Mouse (Mus musculus) kidney, embryonic 14.5 days (tissue): ENCODE data around the gene Smoc1. TPM values are rescaled to one million over a fixed set of nuclear protein-coding genes. Genes with fewer than 3 reads are reported as not detected.

Experiments
- ATAC-seq: fragments of 200-750 bp; cut with Nextera tagmentation; 2 replicates; pipeline ENCODE4 v1.8.0; 2017; ENCODE audit warnings: moderate number of reproducible peaks, mild to moderate bottlenecking, moderate TSS enrichment, moderate library complexity; ENCODE audit not compliant: low FRiP score, low TSS enrichment
- H3K27ac ChIP-seq: fragments of 300-500 bp; sonication (generic); 2 replicates; pipeline ENCODE4 v1.5.1; 2014; ENCODE audit warnings: low read depth, mild to moderate bottlenecking, low read length, moderate library complexity, mixed read lengths
- H3K27me3 ChIP-seq: fragments of 300-500 bp; sonication (generic); 2 replicates; pipeline ENCODE4 v1.6.1; 2014; ENCODE audit warnings: mild to moderate bottlenecking, low read length; ENCODE audit not compliant: control insufficient read depth, insufficient read depth
- H3K36me3 ChIP-seq: fragments of 300-500 bp; sonication (generic); 2 replicates; pipeline ENCODE4 v1.6.1; 2014; ENCODE audit warnings: low read length, mixed read lengths; ENCODE audit not compliant: control insufficient read depth, insufficient read depth
- H3K4me1 ChIP-seq: fragments of 300-500 bp; sonication (generic); 2 replicates; pipeline ENCODE4 v1.6.1; 2014; ENCODE audit warnings: low read length, mixed read lengths; ENCODE audit not compliant: control insufficient read depth, insufficient read depth
- H3K4me2 ChIP-seq: fragments of 300-500 bp; sonication (generic); replicated peaks from 2 replicates; pipeline ENCODE4 v1.6.1; 2014; ENCODE audit warnings: low read depth, mild to moderate bottlenecking, low read length
- H3K4me3 ChIP-seq: fragments of 300-500 bp; sonication (generic); 2 replicates; pipeline ENCODE4 v1.5.1; 2014; ENCODE audit warnings: mild to moderate bottlenecking, low read length
- H3K9ac ChIP-seq: fragments of 300-500 bp; sonication (generic); 2 replicates; pipeline ENCODE4 v1.6.1; 2014; ENCODE audit warnings: low read depth, mild to moderate bottlenecking, low read length, moderate library complexity
- H3K9me3 ChIP-seq: fragments of 300-500 bp; sonication (generic); 2 replicates; pipeline ENCODE4 v1.6.1; 2016; ENCODE audit warnings: low read length; ENCODE audit not compliant: control insufficient read depth
- WGBS: fragments of 180-500 bp; shearing (Covaris S2); extraction: QIAGEN DNeasy Blood & Tissue Kit; methylation state at CpG from one replicate; pipeline ENCODE4 v1.1.7; 2014; 5-methylcytosine and 5-hydroxymethylcytosine counted together
- polyA plus RNA-seq: library from polyadenylated mRNA; unstranded; fragments of >200 nt; fragmentation: Nextera tagmentation; extraction: Ambion mirVana; gene quantifications from 2 replicates; pipeline ENCODE4 v1.2.1, GENCODE M21; 2014

Smoc1 gene
- polyA plus RNA-seq, 1 experiment from 2014 or later = 1.0 TPM

DNA sequence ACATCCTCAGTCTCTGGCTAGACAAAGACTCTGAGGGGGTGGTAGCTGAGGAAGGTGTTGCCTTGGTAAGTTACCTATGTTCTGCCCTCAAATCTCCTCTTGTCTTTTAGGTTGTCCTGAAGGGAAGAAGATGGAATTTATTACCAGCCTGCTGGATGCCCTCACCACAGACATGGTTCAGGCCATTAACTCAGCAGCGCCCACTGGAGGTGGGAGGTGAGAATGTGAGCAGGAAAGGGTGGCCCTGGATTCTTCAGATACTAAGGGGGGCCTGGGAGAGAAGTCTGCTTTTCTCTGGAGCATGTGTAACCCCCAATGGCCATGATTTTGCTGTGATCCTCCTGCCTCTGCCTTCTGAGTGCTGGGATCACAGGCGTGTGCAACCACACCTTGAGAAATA lies 143.5 kb downstream of the Smoc1 start:
- Histone ChIP-seq H3K4me1 (peaks cover 11% of the 10 kb centered on the region), H3K9ac (no peak overlapping the region), H3K4me2 (no peak overlapping the region), H3K27ac (no peak overlapping the region), H3K4me3 (no peak overlapping the region), H3K9me3 (no peaks in the 10 kb centered on the region), H3K36me3 (no peaks in the 10 kb centered on the region), H3K27me3 (peaks cover 48% of the 10 kb centered on the region)
- WGBS = 78% methylated on average over 2 of the region's 2 CpGs
- ATAC-seq = no peak

- H3K9ac ChIP-seq = no peak overlapping the region
- ATAC-seq = no peak
- no peak overlapping the region for H3K4me2 ChIP-seq
- H3K36me3 ChIP-seq = no peaks in the 10 kb centered on the region
- WGBS = 85% methylated on average over 3 of the region's 3 CpGs
- no peak overlapping the region for H3K4me3 ChIP-seq
- H3K27ac ChIP-seq = no peak overlapping the region
- H3K27me3 ChIP-seq = peaks cover 45% of the 10 kb centered on the region
- H3K4me1 ChIP-seq = no peaks in the 10 kb centered on the region
- no peaks in the 10 kb centered on the region for H3K9me3 ChIP-seq
Measured at GRCm38 (mm10) chr12:81173011-81173410, 146.4 kb downstream of the Smoc1 start.

DNA sequence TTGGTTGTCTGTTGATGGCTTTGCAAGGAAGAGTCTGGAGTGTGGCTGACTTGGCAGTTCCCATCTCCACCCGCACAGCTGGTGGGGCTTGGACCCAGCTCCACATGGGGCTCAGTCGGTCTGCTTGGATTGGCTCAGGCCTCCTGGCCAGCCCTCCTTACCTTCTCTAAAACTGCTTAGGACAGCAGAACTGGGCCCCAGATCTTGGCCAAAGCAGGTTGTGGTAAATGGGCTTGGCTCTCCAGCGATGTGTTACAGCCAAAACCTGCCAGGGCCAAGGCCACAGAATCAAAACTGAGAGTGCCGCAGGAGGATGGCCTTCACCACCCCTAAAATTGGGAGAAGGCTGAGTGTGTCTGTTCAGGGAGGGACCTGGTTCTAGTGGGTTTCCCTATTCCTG lies 147.3 kb downstream of the Smoc1 start:
- Histone ChIP-seq H3K27ac (no peak overlapping the region), H3K4me1 (no peaks in the 10 kb centered on the region), H3K27me3 (peaks cover 38% of the 10 kb centered on the region), H3K9ac (no peak overlapping the region), H3K36me3 (no peaks in the 10 kb centered on the region), H3K4me2 (no peak overlapping the region), H3K9me3 (no peaks in the 10 kb centered on the region), H3K4me3 (no peak overlapping the region)
- WGBS = 90% methylated on average over 4 of the region's 4 CpGs
- no peak for ATAC-seq

DNA sequence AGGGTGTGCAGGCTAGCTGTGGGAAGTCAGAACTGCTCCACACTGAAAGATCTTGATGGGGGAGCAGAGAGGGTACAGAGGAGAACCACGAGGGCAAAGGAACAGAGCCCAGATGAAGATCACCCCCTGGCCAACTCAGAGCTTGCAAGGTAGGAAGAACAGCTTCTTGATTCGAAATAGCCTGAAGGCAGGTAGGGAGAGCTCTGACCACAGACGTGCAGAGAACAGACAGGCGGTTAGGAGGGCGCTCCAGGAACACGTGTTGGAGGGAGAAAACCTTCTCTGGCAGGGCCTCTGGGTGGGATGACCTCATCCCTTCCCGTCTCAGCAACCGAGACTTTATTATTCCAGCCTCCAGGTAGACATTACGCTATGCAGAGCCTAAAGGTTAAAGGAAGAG lies 148.6 kb downstream of the Smoc1 start:
- H3K36me3 ChIP-seq = no peaks in the 10 kb centered on the region
- H3K9me3 ChIP-seq = no peaks in the 10 kb centered on the region
- H3K4me1 ChIP-seq = no peaks in the 10 kb centered on the region
- H3K27me3 ChIP-seq = peaks cover 26% of the 10 kb centered on the region
- ATAC-seq = no peak
- H3K9ac ChIP-seq = no peak overlapping the region
- no peak overlapping the region for H3K4me3 ChIP-seq
- no peak overlapping the region for H3K27ac ChIP-seq
- no peak overlapping the region for H3K4me2 ChIP-seq
- 57% methylated on average over 9 of the region's 9 CpGs for WGBS

DNA sequence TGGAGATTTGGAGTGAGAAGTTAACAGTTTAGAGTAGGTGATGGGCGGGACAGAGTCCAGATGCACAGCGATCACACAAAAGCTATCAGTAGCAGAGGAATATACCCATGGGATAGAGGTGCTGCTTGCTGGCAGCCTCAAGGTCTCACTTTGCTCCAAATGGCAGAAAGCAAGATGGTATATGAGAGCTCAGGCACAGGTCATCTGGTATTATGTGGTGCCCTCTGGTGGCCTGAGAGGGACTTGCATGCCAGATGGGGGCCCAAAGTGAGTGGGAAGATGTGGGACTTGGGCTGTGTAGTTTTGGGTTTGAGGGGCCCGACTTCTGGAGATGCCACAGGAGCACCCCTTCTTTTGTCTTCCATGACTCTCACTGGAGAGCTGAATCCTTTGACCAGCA lies 155.5 kb downstream of the Smoc1 start:
- 58% methylated on average over 3 of the region's 3 CpGs for WGBS
- Histone ChIP-seq H3K36me3 (no peaks in the 10 kb centered on the region), H3K27me3 (no peaks in the 10 kb centered on the region; the same call in 1 of the 2 replicates), H3K4me1 (no peaks in the 10 kb centered on the region), H3K9me3 (no peaks in the 10 kb centered on the region), H3K9ac (no peak overlapping the region), H3K4me3 (no peak overlapping the region), H3K4me2 (no peak overlapping the region), H3K27ac (no peak overlapping the region)
- ATAC-seq = peak; percentile 60; the same call in 1 of the 2 replicates

DNA sequence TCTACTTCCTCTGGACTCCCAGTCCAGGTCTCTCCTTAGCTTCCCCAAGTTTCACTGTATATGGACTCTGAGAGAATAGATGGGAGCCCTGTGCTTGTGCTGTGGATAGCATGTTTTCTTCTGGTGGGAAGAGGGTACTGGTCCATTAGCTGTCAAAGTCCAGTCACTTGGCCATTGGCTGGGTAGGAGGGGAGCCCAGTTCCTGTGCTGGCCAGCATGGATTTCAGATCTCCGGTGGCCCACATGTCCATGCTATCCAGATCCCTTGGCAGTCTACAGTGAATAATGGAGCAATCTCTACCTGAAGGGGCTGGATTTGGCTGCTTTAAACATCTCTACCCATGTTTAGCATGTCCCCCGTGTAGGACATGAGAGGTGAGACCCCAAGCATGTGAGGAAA lies 158.4 kb downstream of the Smoc1 start:
- 83% methylated on average over 2 of the region's 2 CpGs for WGBS
- no peak for ATAC-seq
- no peaks in the 10 kb centered on the region for H3K27me3 ChIP-seq
- H3K27ac ChIP-seq = no peak overlapping the region
- no peaks in the 10 kb centered on the region for H3K9me3 ChIP-seq
- no peak overlapping the region for H3K9ac ChIP-seq
- no peaks in the 10 kb centered on the region for H3K36me3 ChIP-seq
- H3K4me2 ChIP-seq = no peak overlapping the region
- no peaks in the 10 kb centered on the region for H3K4me1 ChIP-seq
- H3K4me3 ChIP-seq = no peak overlapping the region

DNA sequence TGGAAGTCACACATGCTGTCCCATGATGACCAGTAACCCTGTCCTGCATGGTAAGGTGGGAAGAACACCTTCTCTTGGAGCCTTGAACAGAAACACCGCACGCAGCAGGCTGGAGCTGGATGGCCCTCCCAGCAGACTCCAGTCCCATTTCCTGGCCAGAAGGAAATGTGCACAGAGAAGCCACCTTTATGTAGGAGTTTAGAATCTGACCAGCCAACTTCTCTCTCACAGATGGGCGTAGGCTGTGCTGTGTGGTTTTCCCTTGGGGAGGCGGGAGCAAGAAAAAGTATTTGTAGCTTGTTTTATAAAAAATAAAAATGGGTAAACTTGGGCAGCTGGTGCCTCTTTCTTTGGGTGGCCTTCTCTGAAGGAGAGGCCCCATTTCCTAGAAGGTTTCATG lies 159.5 kb downstream of the Smoc1 start:
- 86% methylated on average over 4 of the region's 4 CpGs for WGBS
- no peak overlapping the region for H3K27ac ChIP-seq
- no peak overlapping the region for H3K4me2 ChIP-seq

DNA sequence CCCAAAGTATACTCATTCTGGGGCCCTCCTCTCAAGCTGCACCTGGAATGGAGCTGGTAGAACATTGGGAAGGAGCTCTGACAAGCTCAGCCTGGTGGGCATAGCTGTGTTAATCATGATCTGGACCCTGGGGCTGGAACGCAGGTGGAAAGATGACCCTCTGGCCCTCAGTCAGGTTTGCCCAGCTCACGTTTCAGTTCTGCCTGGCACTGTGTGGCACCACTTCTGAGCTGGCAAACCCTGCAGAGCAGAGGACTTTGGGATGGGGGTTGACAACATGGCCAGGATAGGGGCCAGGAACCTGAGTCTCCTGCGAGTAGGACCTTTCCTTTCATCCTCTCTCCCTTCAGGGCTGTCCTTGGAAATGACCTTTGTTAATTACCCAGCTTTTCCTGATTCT lies 160.1 kb downstream of the Smoc1 start:
- Histone ChIP-seq H3K27ac (no peak overlapping the region), H3K36me3 (no peaks in the 10 kb centered on the region), H3K27me3 (no peaks in the 10 kb centered on the region), H3K4me2 (no peak overlapping the region), H3K4me1 (no peaks in the 10 kb centered on the region), H3K9me3 (no peaks in the 10 kb centered on the region), H3K4me3 (no peak overlapping the region), H3K9ac (no peak overlapping the region)
- 78% methylated on average over 3 of the region's 3 CpGs for WGBS
- no peak for ATAC-seq

More for the DNA sequence above, 159.5 kb downstream of the Smoc1 start:
- H3K27me3 ChIP-seq = no peaks in the 10 kb centered on the region
- no peaks in the 10 kb centered on the region for H3K9me3 ChIP-seq
- no peak overlapping the region for H3K9ac ChIP-seq
- H3K4me3 ChIP-seq = no peak overlapping the region
- no peaks in the 10 kb centered on the region for H3K36me3 ChIP-seq
- H3K4me1 ChIP-seq = no peaks in the 10 kb centered on the region
- no peak for ATAC-seq

- H3K9me3 ChIP-seq = no peaks in the 10 kb centered on the region
- no peak for ATAC-seq
- 81% methylated on average over 3 of the region's 3 CpGs for WGBS
- H3K9ac ChIP-seq = no peak overlapping the region
- no peaks in the 10 kb centered on the region for H3K27me3 ChIP-seq
- H3K4me2 ChIP-seq = no peak overlapping the region
- no peak overlapping the region for H3K27ac ChIP-seq
- no peak overlapping the region for H3K4me3 ChIP-seq
- no peaks in the 10 kb centered on the region for H3K36me3 ChIP-seq
- no peaks in the 10 kb centered on the region for H3K4me1 ChIP-seq
Measured at GRCm38 (mm10) chr12:81188423-81188822, 161.8 kb downstream of the Smoc1 start.

GRCm38 (mm10) chr12:81188996-81189395 lies 162.4 kb downstream of the Smoc1 start:
- Histone ChIP-seq H3K4me3 (no peak overlapping the region), H3K4me1 (no peaks in the 10 kb centered on the region), H3K9ac (no peak overlapping the region), H3K4me2 (no peak overlapping the region), H3K27me3 (no peaks in the 10 kb centered on the region), H3K36me3 (no peaks in the 10 kb centered on the region), H3K27ac (no peak overlapping the region), H3K9me3 (no peaks in the 10 kb centered on the region)
- no peak for ATAC-seq
- 94% methylated on average over 4 of the region's 4 CpGs for WGBS
